Mouse (Mus musculus): ENCODE measurements around the gene Gm49396. TPM values are rescaled to one million over a fixed set of nuclear protein-coding genes. Genes with fewer than 3 reads are reported as not detected.
A peak's percentile ranks its signal among the peaks of the same experiment; 100 is the strongest.

Gene Gm49396
- total and polyA plus RNA-seq, 3 experiments = 1.1 to 1.9 (median 1.6) TPM

GRCm38 (mm10) chr7:30572389-30572788 lies 9.2 kb downstream of the Gm49396 start:
- Histone ChIP-seq H3K27me3 (ENCODE audit: control insufficient read depth, insufficient read depth, low read length) (no peaks in the 10 kb centered on the region), H3K4me3 (no peak overlapping the region), H3K36me3 (ENCODE audit: control insufficient read depth, insufficient read depth, low read length) (no peaks in the 10 kb centered on the region), H3K9ac (ENCODE audit: low read depth, low read length) (no peak overlapping the region), H3K79me2 (replicated peaks; ENCODE audit: control insufficient read depth, insufficient read depth, low read length) (no peaks in the 10 kb centered on the region), H3K27ac (no peak overlapping the region), H3K4me1 (ENCODE audit: control insufficient read depth, insufficient read depth, low read length) (no peaks in the 10 kb centered on the region)
- DNase-seq = no peak
- 79% methylated on average over 5 of the region's 5 CpGs for WGBS
- TF ChIP-seq POLR2A (IDR thresholded peaks at IDR 0.05; ENCODE audit: insufficient read depth, low read depth, low read length) = no peak
- TF ChIP-seq CTCF (IDR thresholded peaks at IDR 0.05) = no peak
- no peak for TF ChIP-seq EP300 (IDR thresholded peaks at IDR 0.05; ENCODE audit: insufficient read depth, low read depth, low read length)
- intact Hi-C loops (cut with DNase I) = no loop called here

GRCm38 (mm10) chr7:30572969-30573368 lies 9.8 kb downstream of the Gm49396 start:
- 43% methylated on average over 2 of the region's 2 CpGs for WGBS
- DNase-seq = peak in 1 of 2 experiments; percentile 70
- no peak for TF ChIP-seq CTCF (IDR thresholded peaks at IDR 0.05)
- TF ChIP-seq EP300 (IDR thresholded peaks at IDR 0.05; ENCODE audit: insufficient read depth, low read depth, low read length) = peak; percentile 58; the same call in 1 of the 2 replicates
- Histone ChIP-seq H3K79me2 (replicated peaks; ENCODE audit: control insufficient read depth, insufficient read depth, low read length) (no peaks in the 10 kb centered on the region), H3K27ac (peak overlapping the region; percentile 15; the same call in 1 of the 2 replicates), H3K36me3 (ENCODE audit: control insufficient read depth, insufficient read depth, low read length) (no peaks in the 10 kb centered on the region), H3K4me3 (no peak overlapping the region), H3K27me3 (ENCODE audit: control insufficient read depth, insufficient read depth, low read length) (no peaks in the 10 kb centered on the region), H3K4me1 (ENCODE audit: control insufficient read depth, insufficient read depth, low read length) (no peaks in the 10 kb centered on the region), H3K9ac (ENCODE audit: low read depth, low read length) (no peak overlapping the region)
- intact Hi-C loops (cut with DNase I) = no loop called here

GRCm38 (mm10) chr7:30579950-30580349 lies 16.8 kb downstream of the Gm49396 start:
- 94% methylated on average over 8 of the region's 8 CpGs for WGBS

GRCm38 (mm10) chr7:30581547-30581946 lies 18.4 kb downstream of the Gm49396 start:
- H3K9ac ChIP-seq (ENCODE audit: low read depth, low read length) = no peak overlapping the region
- 94% methylated on average over 16 of the region's 16 CpGs for WGBS
- H3K4me3 ChIP-seq = no peak overlapping the region
- no peaks in the 10 kb centered on the region; the same call in 1 of the 2 replicates for H3K79me2 ChIP-seq (replicated peaks; ENCODE audit: control insufficient read depth, insufficient read depth, low read length)
- no peaks in the 10 kb centered on the region for H3K36me3 ChIP-seq (ENCODE audit: control insufficient read depth, insufficient read depth, low read length)
- no peak for DNase-seq
- TF ChIP-seq POLR2A (IDR thresholded peaks at IDR 0.05; ENCODE audit: insufficient read depth, low read depth, low read length) = no peak
- no peak for TF ChIP-seq CTCF (IDR thresholded peaks at IDR 0.05)
- no peak for TF ChIP-seq EP300 (IDR thresholded peaks at IDR 0.05; ENCODE audit: insufficient read depth, low read depth, low read length)
- H3K27ac ChIP-seq = no peak overlapping the region
- H3K4me1 ChIP-seq (ENCODE audit: control insufficient read depth, insufficient read depth, low read length) = no peaks in the 10 kb centered on the region
- intact Hi-C loops (cut with DNase I) = no loop called here
- no peaks in the 10 kb centered on the region for H3K27me3 ChIP-seq (ENCODE audit: control insufficient read depth, insufficient read depth, low read length)

More at GRCm38 (mm10) chr7:30579950-30580349, 16.8 kb downstream of the Gm49396 start:
- no peaks in the 10 kb centered on the region; the same call in 1 of the 2 replicates for H3K79me2 ChIP-seq (replicated peaks; ENCODE audit: control insufficient read depth, insufficient read depth, low read length)
- TF ChIP-seq POLR2A (IDR thresholded peaks at IDR 0.05; ENCODE audit: insufficient read depth, low read depth, low read length) (no peak), EP300 (IDR thresholded peaks at IDR 0.05; ENCODE audit: insufficient read depth, low read depth, low read length) (no peak), CTCF (IDR thresholded peaks at IDR 0.05) (no peak)
- H3K9ac ChIP-seq (ENCODE audit: low read depth, low read length) = no peak overlapping the region
- no peaks in the 10 kb centered on the region for H3K36me3 ChIP-seq (ENCODE audit: control insufficient read depth, insufficient read depth, low read length)
- no peaks in the 10 kb centered on the region for H3K27me3 ChIP-seq (ENCODE audit: control insufficient read depth, insufficient read depth, low read length)
- intact Hi-C loops (cut with DNase I) = no loop called here
- no peaks in the 10 kb centered on the region for H3K4me1 ChIP-seq (ENCODE audit: control insufficient read depth, insufficient read depth, low read length)
- no peak for DNase-seq
- H3K4me3 ChIP-seq = no peak overlapping the region
- H3K27ac ChIP-seq = no peak overlapping the region

- intact Hi-C loops (cut with DNase I) = no loop called here
Measured at GRCm38 (mm10) chr7:30584339-30584738, 21.2 kb downstream of the Gm49396 start.

GRCm38 (mm10) chr7:30585170-30585569 lies 22.0 kb downstream of the Gm49396 start:
- Histone ChIP-seq H3K4me1 (ENCODE audit: control insufficient read depth, insufficient read depth, low read length) (no peaks in the 10 kb centered on the region), H3K9ac (ENCODE audit: low read depth, low read length) (no peak overlapping the region), H3K36me3 (ENCODE audit: control insufficient read depth, insufficient read depth, low read length) (no peaks in the 10 kb centered on the region), H3K27me3 (ENCODE audit: control insufficient read depth, insufficient read depth, low read length) (no peaks in the 10 kb centered on the region), H3K27ac (no peak overlapping the region), H3K79me2 (replicated peaks; ENCODE audit: control insufficient read depth, insufficient read depth, low read length) (peaks cover 1% of the 10 kb centered on the region), H3K4me3 (no peak overlapping the region)
- no peak for TF ChIP-seq CTCF (IDR thresholded peaks at IDR 0.05)
- TF ChIP-seq EP300 (IDR thresholded peaks at IDR 0.05; ENCODE audit: insufficient read depth, low read depth, low read length) = no peak
- TF ChIP-seq POLR2A (IDR thresholded peaks at IDR 0.05; ENCODE audit: insufficient read depth, low read depth, low read length) = no peak
- no peak for DNase-seq
- intact Hi-C loops (cut with DNase I) = no loop called here
- WGBS = 96% methylated on average over 7 of the region's 7 CpGs

More at GRCm38 (mm10) chr7:30584339-30584738, 21.2 kb downstream of the Gm49396 start:
- no peak overlapping the region for H3K27ac ChIP-seq
- no peaks in the 10 kb centered on the region for H3K36me3 ChIP-seq (ENCODE audit: control insufficient read depth, insufficient read depth, low read length)
- 91% methylated on average over 10 of the region's 10 CpGs for WGBS
- no peak for DNase-seq
- H3K4me1 ChIP-seq (ENCODE audit: control insufficient read depth, insufficient read depth, low read length) = no peaks in the 10 kb centered on the region
- no peak overlapping the region for H3K4me3 ChIP-seq
- H3K9ac ChIP-seq (ENCODE audit: low read depth, low read length) = no peak overlapping the region
- H3K79me2 ChIP-seq (replicated peaks; ENCODE audit: control insufficient read depth, insufficient read depth, low read length) = peaks cover 1% of the 10 kb centered on the region
- no peaks in the 10 kb centered on the region for H3K27me3 ChIP-seq (ENCODE audit: control insufficient read depth, insufficient read depth, low read length)
- TF ChIP-seq CTCF (IDR thresholded peaks at IDR 0.05) = no peak
- TF ChIP-seq EP300 (IDR thresholded peaks at IDR 0.05; ENCODE audit: insufficient read depth, low read depth, low read length) = no peak
- no peak for TF ChIP-seq POLR2A (IDR thresholded peaks at IDR 0.05; ENCODE audit: insufficient read depth, low read depth, low read length)
